Mouse (Mus musculus): ENCODE data around the gene Ilf3. TPM values are rescaled to one million over a fixed set of nuclear protein-coding genes. Genes with fewer than 3 reads are reported as not detected.

The Ilf3 gene
- polyA plus RNA-seq, 1 experiment: 81.9 TPM

GRCm38 (mm10) chr9:21447778-21448177 lies 80.1 kb downstream of the Ilf3 start:
- Histone ChIP-seq H3K36me3 (ENCODE audit: control insufficient read depth, insufficient read depth, low read length) (no peaks in the 10 kb centered on the region), H3K4me1 (ENCODE audit: control insufficient read depth, insufficient read depth, low read length) (peaks cover 6% of the 10 kb centered on the region), H3K27me3 (ENCODE audit: control insufficient read depth, insufficient read depth, low read length) (no peaks in the 10 kb centered on the region), H3K27ac (ENCODE audit: control insufficient read depth, insufficient read depth, low read depth, low read length) (no peak overlapping the region), H3K4me3 (ENCODE audit: control insufficient read depth, low read depth, low read length) (no peak overlapping the region)
- TF ChIP-seq POLR2A (IDR thresholded peaks at IDR 0.05; ENCODE audit: control insufficient read depth, low read depth, low read length) (no peak), CTCF (IDR thresholded peaks at IDR 0.05; ENCODE audit: control insufficient read depth, insufficient read depth, insufficient replicate concordance, low read depth, low read length) (no peak)

DNA sequence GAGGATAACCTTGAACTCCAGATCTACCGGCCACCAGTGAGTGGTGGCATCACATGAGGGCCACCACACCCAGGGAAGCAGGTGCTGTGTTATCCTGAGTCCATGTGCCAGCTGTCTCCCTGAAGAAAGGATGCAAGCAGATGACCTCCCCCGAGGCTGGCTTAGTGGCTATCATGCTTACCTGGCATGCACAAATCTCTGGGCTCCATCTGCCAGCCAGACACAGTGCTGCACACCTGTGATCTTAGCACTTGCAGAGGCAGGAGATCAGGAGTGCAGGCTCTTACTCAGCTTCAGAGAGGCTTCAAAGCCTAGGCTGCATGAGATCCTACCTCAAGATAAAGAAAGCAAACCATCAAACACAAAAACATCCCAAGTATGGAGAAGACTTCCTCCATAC lies 82.0 kb downstream of the Ilf3 start:
- no peak for TF ChIP-seq CTCF (IDR thresholded peaks at IDR 0.05; ENCODE audit: control insufficient read depth, insufficient read depth, insufficient replicate concordance, low read depth, low read length)
- no peak for TF ChIP-seq POLR2A (IDR thresholded peaks at IDR 0.05; ENCODE audit: control insufficient read depth, low read depth, low read length)
- Histone ChIP-seq H3K4me1 (ENCODE audit: control insufficient read depth, insufficient read depth, low read length) (peaks cover 6% of the 10 kb centered on the region), H3K36me3 (ENCODE audit: control insufficient read depth, insufficient read depth, low read length) (no peaks in the 10 kb centered on the region), H3K4me3 (ENCODE audit: control insufficient read depth, low read depth, low read length) (no peak overlapping the region), H3K27ac (ENCODE audit: control insufficient read depth, insufficient read depth, low read depth, low read length) (no peak overlapping the region), H3K27me3 (ENCODE audit: control insufficient read depth, insufficient read depth, low read length) (no peaks in the 10 kb centered on the region)

DNA sequence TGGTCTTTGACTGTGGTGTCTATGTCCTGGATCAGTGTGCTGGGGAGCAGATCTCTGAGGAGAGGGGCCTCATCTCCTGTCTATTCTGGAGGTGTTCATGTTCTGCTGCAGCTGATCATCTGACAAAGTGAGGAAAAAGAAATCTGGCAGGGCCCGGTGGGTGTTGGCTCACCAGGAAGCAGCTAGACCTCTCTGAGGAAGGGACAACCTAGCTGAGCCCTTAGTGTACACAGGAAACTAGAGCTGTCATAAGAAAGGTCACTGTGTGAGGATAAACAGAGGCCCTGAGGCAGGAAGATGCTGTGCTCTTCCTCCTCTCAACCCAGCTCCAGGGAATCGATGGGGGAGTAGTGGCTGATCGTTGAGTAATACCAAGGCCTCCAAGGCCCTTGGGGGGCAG lies 82.6 kb downstream of the Ilf3 start:
- H3K4me1 ChIP-seq (ENCODE audit: control insufficient read depth, insufficient read depth, low read length): peaks cover 6% of the 10 kb centered on the region
- H3K4me3 ChIP-seq (ENCODE audit: control insufficient read depth, low read depth, low read length): no peak overlapping the region
- H3K36me3 ChIP-seq (ENCODE audit: control insufficient read depth, insufficient read depth, low read length): no peaks in the 10 kb centered on the region
- no peaks in the 10 kb centered on the region for H3K27me3 ChIP-seq (ENCODE audit: control insufficient read depth, insufficient read depth, low read length)
- no peak overlapping the region for H3K27ac ChIP-seq (ENCODE audit: control insufficient read depth, insufficient read depth, low read depth, low read length)
- TF ChIP-seq POLR2A (IDR thresholded peaks at IDR 0.05; ENCODE audit: control insufficient read depth, low read depth, low read length) (no peak), CTCF (IDR thresholded peaks at IDR 0.05; ENCODE audit: control insufficient read depth, insufficient read depth, insufficient replicate concordance, low read depth, low read length) (no peak)

GRCm38 (mm10) chr9:21451391-21451790 lies 83.7 kb downstream of the Ilf3 start:
- TF ChIP-seq POLR2A (IDR thresholded peaks at IDR 0.05; ENCODE audit: control insufficient read depth, low read depth, low read length): no peak
- no peak for TF ChIP-seq CTCF (IDR thresholded peaks at IDR 0.05; ENCODE audit: control insufficient read depth, insufficient read depth, insufficient replicate concordance, low read depth, low read length)
- H3K36me3 ChIP-seq (ENCODE audit: control insufficient read depth, insufficient read depth, low read length): no peaks in the 10 kb centered on the region
- H3K4me1 ChIP-seq (ENCODE audit: control insufficient read depth, insufficient read depth, low read length): peaks cover 9% of the 10 kb centered on the region
- H3K27ac ChIP-seq (ENCODE audit: control insufficient read depth, insufficient read depth, low read depth, low read length): no peak overlapping the region; the same call in 1 of the 2 replicates
- H3K4me3 ChIP-seq (ENCODE audit: control insufficient read depth, low read depth, low read length): no peak overlapping the region
- no peaks in the 10 kb centered on the region for H3K27me3 ChIP-seq (ENCODE audit: control insufficient read depth, insufficient read depth, low read length)

- TF ChIP-seq CTCF (IDR thresholded peaks at IDR 0.05; ENCODE audit: control insufficient read depth, insufficient read depth, insufficient replicate concordance, low read depth, low read length) (no peak), POLR2A (IDR thresholded peaks at IDR 0.05; ENCODE audit: control insufficient read depth, low read depth, low read length) (no peak)
Observed at GRCm38 (mm10) chr9:21451870-21452269, 84.2 kb downstream of the Ilf3 start.

GRCm38 (mm10) chr9:21453003-21453402 lies 85.3 kb downstream of the Ilf3 start:
- peaks cover 9% of the 10 kb centered on the region for H3K4me1 ChIP-seq (ENCODE audit: control insufficient read depth, insufficient read depth, low read length)
- no peak overlapping the region for H3K27ac ChIP-seq (ENCODE audit: control insufficient read depth, insufficient read depth, low read depth, low read length)
- no peak for TF ChIP-seq POLR2A (IDR thresholded peaks at IDR 0.05; ENCODE audit: control insufficient read depth, low read depth, low read length)
- no peak for TF ChIP-seq CTCF (IDR thresholded peaks at IDR 0.05; ENCODE audit: control insufficient read depth, insufficient read depth, insufficient replicate concordance, low read depth, low read length)
- H3K4me3 ChIP-seq (ENCODE audit: control insufficient read depth, low read depth, low read length): no peak overlapping the region
- no peaks in the 10 kb centered on the region for H3K36me3 ChIP-seq (ENCODE audit: control insufficient read depth, insufficient read depth, low read length)
- no peaks in the 10 kb centered on the region for H3K27me3 ChIP-seq (ENCODE audit: control insufficient read depth, insufficient read depth, low read length)

More at GRCm38 (mm10) chr9:21451870-21452269, 84.2 kb downstream of the Ilf3 start:
- Histone ChIP-seq H3K27me3 (ENCODE audit: control insufficient read depth, insufficient read depth, low read length) (no peaks in the 10 kb centered on the region), H3K4me3 (ENCODE audit: control insufficient read depth, low read depth, low read length) (no peak overlapping the region), H3K27ac (ENCODE audit: control insufficient read depth, insufficient read depth, low read depth, low read length) (no peak overlapping the region), H3K4me1 (ENCODE audit: control insufficient read depth, insufficient read depth, low read length) (peaks cover 9% of the 10 kb centered on the region), H3K36me3 (ENCODE audit: control insufficient read depth, insufficient read depth, low read length) (no peaks in the 10 kb centered on the region)

- H3K27me3 ChIP-seq (ENCODE audit: control insufficient read depth, insufficient read depth, low read length): no peaks in the 10 kb centered on the region
- TF ChIP-seq POLR2A (IDR thresholded peaks at IDR 0.05; ENCODE audit: control insufficient read depth, low read depth, low read length) (no peak), CTCF (IDR thresholded peaks at IDR 0.05; ENCODE audit: control insufficient read depth, insufficient read depth, insufficient replicate concordance, low read depth, low read length) (no peak)
- H3K4me1 ChIP-seq (ENCODE audit: control insufficient read depth, insufficient read depth, low read length): peaks cover 9% of the 10 kb centered on the region
- no peaks in the 10 kb centered on the region for H3K36me3 ChIP-seq (ENCODE audit: control insufficient read depth, insufficient read depth, low read length)
- no peak overlapping the region for H3K27ac ChIP-seq (ENCODE audit: control insufficient read depth, insufficient read depth, low read depth, low read length)
- H3K4me3 ChIP-seq (ENCODE audit: control insufficient read depth, low read depth, low read length): no peak overlapping the region
Observed at GRCm38 (mm10) chr9:21453459-21453858, 85.8 kb downstream of the Ilf3 start.

DNA sequence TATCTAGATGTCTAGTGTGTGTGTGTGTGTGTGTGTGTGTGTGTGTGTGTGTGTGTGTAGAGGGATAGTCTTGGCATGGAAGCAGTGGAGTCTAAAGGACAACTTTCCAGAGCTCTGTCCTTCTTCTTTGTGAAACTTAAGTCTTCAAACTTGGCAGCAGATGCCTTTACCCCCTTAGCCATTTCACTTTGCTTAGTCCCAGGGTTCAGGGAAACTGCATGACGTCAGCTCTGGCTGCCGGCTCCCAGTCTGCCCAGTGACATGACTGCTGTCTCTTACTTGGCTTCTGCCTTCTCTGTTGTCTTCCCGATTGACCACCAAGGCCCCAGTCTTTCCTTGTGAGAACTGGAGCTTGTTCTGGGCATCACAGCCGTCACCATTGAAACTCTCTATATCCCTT lies 86.9 kb downstream of the Ilf3 start:
- H3K27me3 ChIP-seq (ENCODE audit: control insufficient read depth, insufficient read depth, low read length): no peaks in the 10 kb centered on the region
- no peak overlapping the region for H3K4me3 ChIP-seq (ENCODE audit: control insufficient read depth, low read depth, low read length)
- H3K4me1 ChIP-seq (ENCODE audit: control insufficient read depth, insufficient read depth, low read length): peaks cover 9% of the 10 kb centered on the region
- TF ChIP-seq POLR2A (IDR thresholded peaks at IDR 0.05; ENCODE audit: control insufficient read depth, low read depth, low read length) (no peak), CTCF (IDR thresholded peaks at IDR 0.05; ENCODE audit: control insufficient read depth, insufficient read depth, insufficient replicate concordance, low read depth, low read length) (no peak)
- no peaks in the 10 kb centered on the region; the same call in 1 of the 2 replicates for H3K36me3 ChIP-seq (ENCODE audit: control insufficient read depth, insufficient read depth, low read length)
- no peak overlapping the region for H3K27ac ChIP-seq (ENCODE audit: control insufficient read depth, insufficient read depth, low read depth, low read length)

Other genes with a start within 250 kb of the Ilf3 start
- gene Tyk2, start 236.6 kb upstream of the Ilf3 start, polyA plus RNA-seq (2012; rRNA removed): 11.4 and 12.5 TPM in 2 replicates
- gene Cdc37, start 217.9 kb upstream of the Ilf3 start, polyA plus RNA-seq (2012; rRNA removed): 38.1 and 40.6 TPM in 2 replicates
- 80.2 and 82.0 TPM in 2 replicates for gene Pde4a, start 202.2 kb upstream of the Ilf3 start, polyA plus RNA-seq (2012; rRNA removed)
- 46.9 and 52.8 TPM in 2 replicates for gene Keap1, start 128.5 kb upstream of the Ilf3 start, polyA plus RNA-seq (2012; rRNA removed)
- gene S1pr5, start 119.4 kb upstream of the Ilf3 start, polyA plus RNA-seq (2012; rRNA removed): not detected in 2 replicates
- gene Atg4d, start 102.6 kb upstream of the Ilf3 start, polyA plus RNA-seq (2012; rRNA removed): 27.5 and 31.8 TPM in 2 replicates
- 35.0 and 36.9 TPM in 2 replicates for gene Kri1, start 79.9 kb upstream of the Ilf3 start, polyA plus RNA-seq (2012; rRNA removed)
- gene Cdkn2d, start 76.5 kb upstream of the Ilf3 start, polyA plus RNA-seq (2012; rRNA removed): 98.6 and 107 TPM in 2 replicates
- gene Ap1m2, start 55.5 kb upstream of the Ilf3 start, polyA plus RNA-seq (2012; rRNA removed): 3.0 and 3.8 TPM in 2 replicates
- 35.1 and 47.1 TPM in 2 replicates for gene Slc44a2, start 47.2 kb upstream of the Ilf3 start, polyA plus RNA-seq (2012; rRNA removed)
- gene Qtrt1, start 44.0 kb downstream of the Ilf3 start, polyA plus RNA-seq (2012; rRNA removed): 19.6 and 23.2 TPM in 2 replicates
- 158 and 183 TPM in 2 replicates for gene Dnm2, start 57.0 kb downstream of the Ilf3 start, polyA plus RNA-seq (2012; rRNA removed)
- gene Tmed1, start 142.4 kb downstream of the Ilf3 start, polyA plus RNA-seq (2012; rRNA removed): 21.3 and 22.4 TPM in 2 replicates
- gene AB124611, start 158.3 kb downstream of the Ilf3 start, polyA plus RNA-seq (2012; rRNA removed): 0.17 and 0.23 TPM in 2 replicates
- gene Carm1, start 179.0 kb downstream of the Ilf3 start, polyA plus RNA-seq (2012; rRNA removed): 240 and 245 TPM in 2 replicates
- gene Timm29, start 224.9 kb downstream of the Ilf3 start, polyA plus RNA-seq (2012; rRNA removed): 16.5 and 17.0 TPM in 2 replicates
- gene Yipf2, start 225.0 kb downstream of the Ilf3 start, polyA plus RNA-seq (2012; rRNA removed): 33.8 and 35.6 TPM in 2 replicates
- 44.4 and 45.4 TPM in 2 replicates for gene Smarca4, start 248.3 kb downstream of the Ilf3 start, polyA plus RNA-seq (2012; rRNA removed)

Measured in testis, adult 2 months (tissue).